Mouse (Mus musculus): ENCODE measurements around the gene 2010111I01Rik. TPM values are rescaled to one million over a fixed set of nuclear protein-coding genes. Genes with fewer than 3 reads are reported as not detected.

2010111I01Rik gene
- total RNA-seq, 1 experiment: 58.3 TPM

DNA sequence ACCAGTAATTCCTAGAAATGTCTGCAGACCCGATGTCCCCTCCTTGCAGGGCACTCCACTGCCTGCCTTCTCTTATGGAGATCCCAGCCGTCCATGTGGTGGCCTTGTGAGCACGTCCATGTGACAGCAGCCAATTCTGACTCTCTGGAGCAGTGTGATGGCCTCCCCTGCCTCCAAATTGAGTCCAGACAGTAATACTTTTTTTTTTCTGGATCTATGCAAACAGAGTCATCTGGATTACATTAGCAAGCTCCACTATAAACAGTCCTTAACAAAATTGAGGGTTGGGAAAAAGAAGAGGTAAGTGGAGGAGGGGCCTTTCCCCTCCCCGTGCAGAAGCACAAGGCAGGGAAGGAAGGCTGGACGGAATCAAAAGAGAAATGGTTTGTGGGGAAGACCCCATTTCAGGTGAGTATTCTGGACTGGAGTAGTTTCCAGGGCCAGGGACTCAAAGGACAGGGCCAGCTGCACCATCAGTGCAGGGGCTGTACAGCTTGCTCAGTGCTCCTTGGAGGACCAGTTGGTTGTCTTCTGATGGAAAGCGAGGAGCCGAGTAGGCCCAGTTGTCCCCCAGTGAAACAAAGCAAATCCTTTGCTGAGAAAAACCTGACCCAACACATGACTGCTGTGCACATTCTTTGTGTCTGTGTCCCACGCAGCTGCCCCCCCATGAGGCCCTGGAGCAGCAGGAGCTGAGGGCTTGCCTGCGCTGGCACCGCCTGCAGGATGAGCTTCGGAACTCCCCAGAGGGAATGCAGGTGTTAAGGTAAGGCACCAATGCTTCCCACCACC is 205.8 kb downstream of the 2010111I01Rik start:
- Histone ChIP-seq H3K4me1 (ENCODE audit: control insufficient read depth in 2 of 2, insufficient read depth in 2 of 2, low read length in 2 of 2, poor library complexity in 1 of 2) (peaks cover 2 to 13% of the 10 kb centered on the region in 2 experiments; a peak in 2 of 4 replicates), H3K36me3 (ENCODE audit: control insufficient read depth, insufficient read depth, low read length, poor library complexity, severe bottlenecking) (no peaks in the 10 kb centered on the region), H3K9me3 (ENCODE audit: control insufficient read depth, insufficient read depth, low read depth, low read length) (no peaks in the 10 kb centered on the region), H3K9ac (ENCODE audit: insufficient read depth, low read depth, low read length, poor library complexity, severe bottlenecking) (no peak overlapping the region), H3K4me3 (ENCODE audit: insufficient read depth in 1 of 2, low read depth in 1 of 2, low read length in 2 of 2, poor library complexity in 1 of 2, severe bottlenecking in 1 of 2) (no peak overlapping the region), H3K27ac (ENCODE audit: insufficient read depth, low read depth, low read length, poor library complexity, severe bottlenecking) (peak overlapping the region; percentile 42)
- no peak for DNase-seq (ENCODE audit: low read depth, low spot score)
- TF ChIP-seq ZNF384 (IDR thresholded peaks at IDR 0.05; ENCODE audit: low read depth, low read length) (no peak), ZC3H11A (IDR thresholded peaks at IDR 0.05; ENCODE audit: borderline replicate concordance, low read depth, low read length) (no peak), MAFK (IDR thresholded peaks at IDR 0.05; ENCODE audit: insufficient read depth, low read depth, low read length) (no peak), HCFC1 (IDR thresholded peaks at IDR 0.05; ENCODE audit: borderline replicate concordance, insufficient read depth, low read length) (no peak), CHD2 (IDR thresholded peaks at IDR 0.05; ENCODE audit: low read depth, low read length) (no peak)
- in situ Hi-C loops (cut with MboI; ENCODE audit: low sequenced_read_pairs in 2 of 2, unreplicated experiment in 2 of 2): no loop called here

DNA sequence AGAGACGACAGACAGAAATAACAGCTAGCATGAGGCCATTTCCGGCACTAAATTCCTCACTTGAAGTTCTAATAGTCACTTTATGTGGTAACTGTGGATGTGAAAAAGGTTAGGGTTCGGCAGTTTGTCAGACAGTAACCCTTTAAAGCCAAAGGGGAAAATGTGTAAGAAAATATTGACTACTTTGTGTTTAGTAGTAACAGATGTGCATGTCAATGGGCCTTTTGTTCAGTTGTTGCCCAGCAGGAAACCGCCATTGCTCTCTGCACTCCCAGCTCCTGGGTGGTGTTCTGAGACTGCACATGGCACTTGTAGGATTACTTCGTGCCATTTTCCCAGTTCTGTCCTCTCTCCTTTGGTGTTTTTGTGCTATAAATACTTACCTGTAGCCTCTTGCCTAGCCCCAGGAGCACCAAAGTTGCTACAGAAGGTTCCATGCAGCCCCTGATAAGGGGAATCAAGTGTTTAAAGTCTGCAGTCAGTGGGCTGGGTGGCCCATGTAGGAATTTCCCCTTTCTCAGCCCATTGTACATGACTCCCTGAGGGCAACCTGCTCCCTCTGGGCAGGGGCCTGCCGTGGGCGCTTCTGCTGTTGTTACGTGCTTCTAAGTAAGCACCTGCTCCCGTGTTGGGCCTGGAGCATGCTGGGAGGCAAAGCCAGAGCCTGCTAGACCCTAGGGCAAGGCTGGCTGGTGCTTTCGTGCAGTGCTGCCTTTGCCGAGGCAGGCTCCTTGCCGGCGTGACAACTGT is 206.8 kb downstream of the 2010111I01Rik start:
- H3K4me3 ChIP-seq (ENCODE audit: insufficient read depth in 1 of 2, low read depth in 1 of 2, low read length in 2 of 2, poor library complexity in 1 of 2, severe bottlenecking in 1 of 2): no peak overlapping the region
- in situ Hi-C loops (cut with MboI; ENCODE audit: low sequenced_read_pairs in 2 of 2, unreplicated experiment in 2 of 2): no loop called here
- H3K27ac ChIP-seq (ENCODE audit: insufficient read depth, low read depth, low read length, poor library complexity, severe bottlenecking): no peak overlapping the region; the same call in 1 of the 2 replicates
- peaks cover 2 to 13% of the 10 kb centered on the region in 2 experiments; a peak in 2 of 4 replicates for H3K4me1 ChIP-seq (ENCODE audit: control insufficient read depth in 2 of 2, insufficient read depth in 2 of 2, low read length in 2 of 2, poor library complexity in 1 of 2)
- H3K9me3 ChIP-seq (ENCODE audit: control insufficient read depth, insufficient read depth, low read depth, low read length): no peaks in the 10 kb centered on the region
- TF ChIP-seq MAFK (IDR thresholded peaks at IDR 0.05; ENCODE audit: insufficient read depth, low read depth, low read length) (no peak), HCFC1 (IDR thresholded peaks at IDR 0.05; ENCODE audit: borderline replicate concordance, insufficient read depth, low read length) (no peak), CHD2 (IDR thresholded peaks at IDR 0.05; ENCODE audit: low read depth, low read length) (no peak), ZNF384 (IDR thresholded peaks at IDR 0.05; ENCODE audit: low read depth, low read length) (no peak), ZC3H11A (IDR thresholded peaks at IDR 0.05; ENCODE audit: borderline replicate concordance, low read depth, low read length) (no peak)
- peak; percentile 44 for DNase-seq (ENCODE audit: low read depth, low spot score)
- H3K36me3 ChIP-seq (ENCODE audit: control insufficient read depth, insufficient read depth, low read length, poor library complexity, severe bottlenecking): no peaks in the 10 kb centered on the region
- no peak overlapping the region for H3K9ac ChIP-seq (ENCODE audit: insufficient read depth, low read depth, low read length, poor library complexity, severe bottlenecking)

DNA sequence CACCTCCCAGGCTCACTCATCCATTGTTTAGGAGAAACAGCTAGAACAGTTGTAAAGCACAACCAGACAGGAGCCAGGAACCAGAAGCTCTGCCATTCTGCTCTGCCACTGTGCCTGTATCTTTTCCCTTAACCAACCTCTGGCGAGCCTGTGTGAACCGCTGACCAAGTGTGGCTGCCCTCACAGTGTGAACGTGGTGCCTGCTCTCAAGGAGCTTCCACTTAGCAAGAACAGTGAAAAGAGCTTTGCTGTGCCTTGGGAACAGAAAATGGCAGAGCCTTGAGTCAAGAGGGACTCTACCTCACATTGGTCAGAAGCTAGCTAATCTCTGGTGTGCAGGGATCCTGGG is 207.4 kb downstream of the 2010111I01Rik start:
- in situ Hi-C loops (cut with MboI; ENCODE audit: low sequenced_read_pairs in 2 of 2, unreplicated experiment in 2 of 2): no loop called here
- DNase-seq (ENCODE audit: low read depth, low spot score): no peak
- no peak overlapping the region for H3K27ac ChIP-seq (ENCODE audit: insufficient read depth, low read depth, low read length, poor library complexity, severe bottlenecking)
- H3K4me1 ChIP-seq (ENCODE audit: control insufficient read depth in 2 of 2, insufficient read depth in 2 of 2, low read length in 2 of 2, poor library complexity in 1 of 2): peaks cover 2 to 13% of the 10 kb centered on the region in 2 experiments; a peak in 2 of 4 replicates
- TF ChIP-seq HCFC1 (IDR thresholded peaks at IDR 0.05; ENCODE audit: borderline replicate concordance, insufficient read depth, low read length) (no peak), CHD2 (IDR thresholded peaks at IDR 0.05; ENCODE audit: low read depth, low read length) (no peak), ZNF384 (IDR thresholded peaks at IDR 0.05; ENCODE audit: low read depth, low read length) (no peak), ZC3H11A (IDR thresholded peaks at IDR 0.05; ENCODE audit: borderline replicate concordance, low read depth, low read length) (no peak), MAFK (IDR thresholded peaks at IDR 0.05; ENCODE audit: insufficient read depth, low read depth, low read length) (no peak)
- no peaks in the 10 kb centered on the region for H3K9me3 ChIP-seq (ENCODE audit: control insufficient read depth, insufficient read depth, low read depth, low read length)
- H3K9ac ChIP-seq (ENCODE audit: insufficient read depth, low read depth, low read length, poor library complexity, severe bottlenecking): no peak overlapping the region
- no peak overlapping the region for H3K4me3 ChIP-seq (ENCODE audit: insufficient read depth in 1 of 2, low read depth in 1 of 2, low read length in 2 of 2, poor library complexity in 1 of 2, severe bottlenecking in 1 of 2)
- H3K36me3 ChIP-seq (ENCODE audit: control insufficient read depth, insufficient read depth, low read length, poor library complexity, severe bottlenecking): no peaks in the 10 kb centered on the region

DNA sequence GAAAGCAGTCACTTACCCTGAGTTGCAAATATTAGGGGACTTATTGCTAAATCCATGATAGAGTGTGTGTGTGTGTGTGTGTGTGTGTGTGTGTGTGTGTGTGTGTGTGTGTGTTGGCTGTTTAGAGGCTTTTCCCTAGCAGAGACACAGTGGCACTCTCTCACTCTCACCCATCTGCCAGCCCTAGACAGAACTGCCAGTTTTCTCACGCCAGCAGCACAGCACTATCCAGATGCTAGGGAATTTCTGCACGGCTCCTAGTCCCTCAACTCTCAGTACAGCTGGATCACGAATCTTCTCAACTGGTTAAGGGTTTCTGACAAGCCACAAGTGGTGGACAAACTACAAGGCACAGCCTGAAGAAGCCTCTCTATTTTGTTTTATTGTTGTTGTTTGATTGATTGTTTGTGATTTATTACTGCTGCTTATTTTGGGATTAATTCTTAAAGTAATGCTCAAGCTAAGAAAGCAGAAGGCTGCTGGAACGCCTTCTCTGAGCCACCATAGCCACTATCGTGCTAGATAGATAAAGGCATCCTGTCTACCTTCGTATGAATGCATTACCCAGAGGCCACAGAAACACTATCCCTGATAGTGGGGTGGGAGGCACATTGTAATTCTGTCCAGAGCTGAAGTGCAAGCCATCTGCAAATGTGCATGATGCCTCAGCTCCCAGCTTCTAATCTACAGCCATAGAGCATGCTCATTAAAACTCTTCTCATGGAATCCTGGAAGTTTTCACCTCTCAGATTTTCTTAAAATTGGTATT is 209.7 kb downstream of the 2010111I01Rik start:
- Histone ChIP-seq H3K27ac (ENCODE audit: insufficient read depth, low read depth, low read length, poor library complexity, severe bottlenecking) (no peak overlapping the region), H3K4me1 (ENCODE audit: control insufficient read depth in 2 of 2, insufficient read depth in 2 of 2, low read length in 2 of 2, poor library complexity in 1 of 2) (peaks cover 2 to 13% of the 10 kb centered on the region in 2 experiments; a peak in 2 of 4 replicates), H3K36me3 (ENCODE audit: control insufficient read depth, insufficient read depth, low read length, poor library complexity, severe bottlenecking) (no peaks in the 10 kb centered on the region), H3K9ac (ENCODE audit: insufficient read depth, low read depth, low read length, poor library complexity, severe bottlenecking) (no peak overlapping the region), H3K9me3 (ENCODE audit: control insufficient read depth, insufficient read depth, low read depth, low read length) (no peaks in the 10 kb centered on the region), H3K4me3 (ENCODE audit: insufficient read depth in 1 of 2, low read depth in 1 of 2, low read length in 2 of 2, poor library complexity in 1 of 2, severe bottlenecking in 1 of 2) (no peak overlapping the region)
- in situ Hi-C loops (cut with MboI; ENCODE audit: low sequenced_read_pairs in 2 of 2, unreplicated experiment in 2 of 2): no loop called here
- DNase-seq (ENCODE audit: low read depth, low spot score): no peak
- TF ChIP-seq CHD2 (IDR thresholded peaks at IDR 0.05; ENCODE audit: low read depth, low read length) (no peak), HCFC1 (IDR thresholded peaks at IDR 0.05; ENCODE audit: borderline replicate concordance, insufficient read depth, low read length) (no peak), ZNF384 (IDR thresholded peaks at IDR 0.05; ENCODE audit: low read depth, low read length) (no peak), ZC3H11A (IDR thresholded peaks at IDR 0.05; ENCODE audit: borderline replicate concordance, low read depth, low read length) (no peak), MAFK (IDR thresholded peaks at IDR 0.05; ENCODE audit: insufficient read depth, low read depth, low read length) (no peak)
